Mouse (Mus musculus) right cerebral cortex, adult 18-20 months (tissue): ENCODE data around the gene Cldn7.
"Not testable (repeated sequence)": the region's sequence is repeated elsewhere in the genome, so short reads cannot be mapped to it uniquely, and the experiment has no call there.

Source experiments
- DNase-seq: peaks from one replicate; pipeline ENCODE4 v3.0.0; 2022; ENCODE audit warnings: mixed read lengths

Cldn7 gene

DNA sequence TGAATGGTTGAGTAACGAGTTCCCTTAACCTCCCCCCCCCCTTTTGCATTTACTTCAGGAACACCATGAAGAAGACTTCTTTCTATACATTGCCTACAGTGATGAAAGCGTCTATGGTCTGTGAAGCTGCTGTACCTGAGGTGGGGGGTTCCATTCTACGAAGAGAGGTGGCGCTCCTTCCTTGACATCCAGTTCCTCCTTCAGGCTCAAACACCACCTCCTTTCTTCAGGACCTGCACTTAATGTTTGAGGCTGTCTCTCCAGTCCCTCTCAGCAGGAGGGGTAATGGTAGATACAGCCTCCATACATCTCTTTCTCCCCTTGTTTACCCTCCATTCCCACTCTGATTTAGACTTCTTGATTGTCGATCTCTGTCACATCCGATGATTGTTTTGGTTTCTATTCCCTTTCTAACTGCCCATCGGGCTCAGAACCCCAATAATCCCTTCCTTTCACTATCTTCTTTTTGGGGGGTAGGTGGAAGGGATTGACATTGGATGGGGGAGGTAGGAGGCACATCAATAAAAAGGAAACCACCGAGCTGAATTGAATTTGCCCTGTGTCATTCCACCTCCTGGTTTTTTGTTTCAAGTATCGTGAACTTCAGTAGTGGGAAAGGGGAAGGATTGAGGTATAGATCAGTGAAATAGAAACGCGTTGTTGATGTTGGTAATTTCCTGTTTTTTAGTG is 30.0 kb downstream of the Cldn7 start:
- no peak for DNase-seq

DNA sequence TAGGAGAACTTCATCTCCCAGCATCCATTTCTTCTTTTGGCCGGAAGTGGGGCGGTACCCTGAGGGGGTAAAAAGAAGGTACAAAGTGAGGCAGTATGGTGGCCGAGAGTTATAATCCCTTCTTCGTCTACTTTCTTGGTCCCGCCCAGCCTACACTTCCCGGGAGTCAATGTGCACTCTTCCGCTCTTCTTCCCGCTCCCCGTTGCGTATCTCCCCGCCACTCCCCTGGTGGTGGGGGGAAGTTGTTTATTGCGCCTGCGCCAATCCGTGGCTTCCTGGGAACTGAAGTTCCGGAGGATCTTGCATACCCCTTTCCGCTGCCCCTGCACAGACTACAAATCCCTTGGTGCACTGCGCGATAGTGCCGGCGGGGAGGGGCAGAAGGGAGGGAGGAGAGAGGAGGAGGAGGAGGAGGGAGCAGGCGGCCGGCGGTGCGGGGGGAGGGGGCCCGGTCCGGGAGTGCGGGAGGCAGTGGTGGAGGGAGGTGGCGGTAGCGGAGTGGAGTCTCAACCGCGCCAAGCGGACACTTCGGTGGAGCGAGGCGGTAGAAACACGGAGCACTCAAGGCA is 30.9 kb downstream of the Cldn7 start, which contains the start of gene Phf23:
TSS of gene Phf23 (plus strand) at position 387 of the 570 bp plus-strand sequence.
- peak; percentile 99 for DNase-seq

DNA sequence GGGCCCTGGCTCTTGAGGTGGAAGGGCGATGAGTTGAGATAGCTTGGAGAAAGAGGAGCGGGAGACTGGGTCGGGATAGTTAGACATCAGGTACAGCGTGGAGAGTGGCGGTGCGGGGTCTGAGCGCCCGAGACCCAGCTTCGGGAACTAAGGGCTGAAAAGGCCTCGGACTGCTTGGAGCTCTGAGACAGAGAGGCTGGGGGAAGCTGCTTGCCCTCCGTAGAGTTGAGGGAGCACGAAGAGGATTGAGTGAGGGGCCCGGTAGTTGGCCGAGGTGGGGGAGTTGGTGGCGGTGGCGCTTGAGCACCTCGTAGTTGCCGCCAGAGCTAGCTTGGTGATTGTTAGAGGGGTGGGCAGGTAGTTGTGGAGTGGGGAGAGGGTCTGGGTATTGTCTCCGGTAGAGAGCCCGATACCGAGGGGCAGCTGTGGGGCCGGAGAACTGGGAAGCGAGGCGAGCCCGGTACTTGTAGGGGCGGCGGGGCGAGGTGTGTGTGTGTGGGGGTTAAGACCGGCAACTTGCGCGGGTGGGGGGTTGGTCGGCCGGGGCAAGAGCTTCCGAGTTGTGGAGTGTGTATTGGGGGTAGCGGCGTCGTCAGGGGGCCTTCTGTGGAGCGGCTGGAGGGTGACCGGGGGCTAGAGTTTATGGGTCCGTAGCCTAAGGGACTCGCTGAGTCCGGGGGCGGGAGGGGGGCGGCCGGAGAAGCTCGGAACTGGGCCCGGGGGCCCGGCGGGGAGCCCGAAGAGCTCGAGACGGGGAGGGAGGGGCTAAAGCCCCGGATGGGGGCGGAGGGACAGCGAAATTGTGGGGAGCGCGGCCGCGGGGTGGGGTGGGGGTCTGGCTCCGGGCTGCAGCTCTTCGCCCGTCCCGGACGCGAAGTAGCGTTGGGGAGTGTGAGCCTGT is 31.8 kb downstream of the Cldn7 start:
- peak; percentile 40 for DNase-seq

DNA sequence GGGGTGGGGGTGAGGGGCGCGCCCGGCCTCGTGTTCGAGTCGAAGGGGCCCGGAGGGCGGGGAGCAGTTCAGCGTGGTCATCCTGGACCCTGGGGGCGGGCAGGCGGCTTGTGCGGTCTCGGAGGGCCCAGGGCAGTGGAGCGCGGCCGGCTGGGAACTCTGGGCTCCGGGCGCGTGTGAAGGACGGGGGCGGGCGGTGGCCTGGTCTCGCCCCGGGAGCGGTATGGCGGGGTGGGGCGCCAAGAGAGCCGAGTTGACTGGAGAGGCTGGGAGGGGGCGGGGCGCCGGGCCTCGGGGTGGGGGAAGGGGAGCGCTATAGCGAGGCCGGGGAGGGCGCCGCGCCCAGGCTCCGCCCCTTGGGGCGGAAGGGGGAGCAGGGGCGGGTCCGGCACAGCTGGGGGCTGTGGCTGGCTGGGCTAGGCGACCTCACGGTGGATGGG is 32.5 kb downstream of the Cldn7 start:
- peak; percentile 73 for DNase-seq

DNA sequence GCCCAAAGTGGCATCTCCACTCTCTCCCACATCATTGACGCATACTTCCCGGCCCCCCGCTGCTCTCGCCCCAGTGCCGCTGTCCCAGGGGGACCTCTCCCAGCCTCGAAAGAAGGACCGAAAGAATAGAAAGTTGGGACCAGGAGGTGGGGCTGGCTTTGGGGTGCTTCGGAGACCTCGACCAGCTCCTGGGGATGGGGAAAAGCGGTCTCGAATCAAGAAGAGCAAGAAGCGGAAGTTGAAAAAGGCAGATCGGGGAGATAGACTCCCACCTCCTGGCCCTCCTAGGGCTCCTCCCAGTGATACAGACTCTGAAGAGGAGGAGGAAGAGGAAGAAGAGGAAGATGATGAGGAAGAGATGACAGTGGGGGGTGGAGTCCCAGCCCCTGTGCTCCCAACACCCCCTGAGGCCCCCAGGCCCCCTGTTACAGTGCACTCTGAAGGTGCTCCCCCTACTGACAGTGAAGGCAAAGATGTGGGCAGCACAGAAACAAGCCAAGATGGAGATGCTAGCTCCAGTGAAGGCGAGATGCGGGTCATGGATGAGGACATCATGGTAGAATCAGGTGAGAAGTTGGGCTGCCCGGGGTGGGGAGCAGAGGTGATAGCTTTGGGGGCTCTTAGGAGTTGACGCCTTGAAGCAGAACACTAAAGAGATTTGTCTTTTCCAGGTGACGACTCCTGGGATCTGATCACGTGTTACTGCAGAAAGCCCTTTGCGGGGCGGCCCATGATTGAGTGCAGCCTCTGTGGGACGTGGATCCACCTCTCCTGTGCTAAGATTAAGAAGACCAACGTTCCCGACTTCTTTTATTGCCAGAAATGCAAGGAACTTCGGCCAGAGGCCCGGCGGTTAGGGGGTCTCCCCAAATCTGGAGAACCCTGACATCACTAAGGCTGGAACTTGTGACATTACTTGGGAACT is 34.2 kb downstream of the Cldn7 start:
- DNase-seq = no peak

DNA sequence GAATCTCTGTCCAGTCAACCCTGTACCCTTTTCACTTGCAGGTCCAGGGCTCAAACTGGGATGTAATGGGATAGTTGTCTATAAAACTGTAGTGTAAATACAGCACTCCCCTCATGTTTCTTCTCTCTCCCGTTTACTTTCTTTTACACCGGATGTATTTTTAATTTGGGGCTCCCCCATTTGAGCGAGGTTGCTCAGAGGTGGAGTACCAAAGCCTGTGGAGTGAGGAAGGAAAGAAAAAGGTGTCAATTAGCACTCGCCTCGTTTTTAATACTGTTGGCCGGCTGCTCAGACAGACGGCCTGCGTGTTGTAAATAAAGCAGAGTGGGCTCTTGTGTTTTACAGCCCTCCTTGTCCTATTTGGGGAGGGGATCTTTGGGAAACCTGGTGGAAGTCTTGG is 35.1 kb downstream of the Cldn7 start:
- no peak for DNase-seq

DNA sequence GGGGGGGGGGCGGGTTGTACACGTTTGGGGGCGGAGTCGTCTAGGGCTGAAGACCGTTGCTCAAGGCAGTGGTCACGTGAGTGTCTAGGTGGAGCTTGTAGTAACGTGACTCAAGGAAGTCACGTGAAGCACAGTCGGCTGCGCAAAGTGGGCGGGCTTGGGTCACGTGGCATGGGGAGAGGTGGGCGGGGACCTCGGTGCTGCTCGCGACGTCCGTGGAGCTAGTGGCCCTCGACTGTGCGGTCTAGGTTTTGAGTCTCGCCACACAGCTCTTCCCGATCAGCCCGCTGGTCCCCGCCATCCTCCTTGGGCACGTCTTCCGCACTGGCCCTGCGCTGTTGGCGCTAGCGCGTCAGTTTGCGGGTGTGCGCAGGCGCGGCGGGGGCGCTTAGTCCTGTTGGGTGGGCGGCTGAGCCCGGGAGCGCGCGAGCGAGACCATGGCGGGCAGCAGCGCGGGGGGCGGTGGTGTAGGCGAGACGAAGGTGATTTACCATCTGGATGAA is 35.9 kb downstream of the Cldn7 start, which contains the start of gene Dvl2:
TSS of gene Dvl2 (plus strand) at position 200 of the 503 bp plus-strand sequence.
- DNase-seq = peak; percentile 92

DNA sequence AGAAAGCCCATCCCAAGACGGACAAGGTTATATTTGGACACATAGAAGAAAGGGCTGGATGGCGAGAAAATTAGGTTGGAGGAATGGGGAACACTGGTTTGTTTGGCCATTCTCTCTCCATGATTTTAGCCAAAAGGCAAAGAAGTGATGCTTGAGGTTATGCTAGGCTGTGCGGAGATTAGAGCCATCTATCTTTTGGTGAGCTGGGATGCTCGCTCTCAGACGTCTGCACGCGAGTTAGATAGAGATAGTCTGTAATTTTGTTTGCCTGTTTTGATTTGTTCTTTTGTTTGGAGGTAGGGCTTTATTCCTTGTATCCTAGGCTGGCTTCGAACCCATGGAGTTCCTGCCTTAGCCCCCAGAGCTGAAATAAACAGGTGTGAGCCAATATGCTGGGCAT is 36.6 kb downstream of the Cldn7 start:
- DNase-seq = no peak

DNA sequence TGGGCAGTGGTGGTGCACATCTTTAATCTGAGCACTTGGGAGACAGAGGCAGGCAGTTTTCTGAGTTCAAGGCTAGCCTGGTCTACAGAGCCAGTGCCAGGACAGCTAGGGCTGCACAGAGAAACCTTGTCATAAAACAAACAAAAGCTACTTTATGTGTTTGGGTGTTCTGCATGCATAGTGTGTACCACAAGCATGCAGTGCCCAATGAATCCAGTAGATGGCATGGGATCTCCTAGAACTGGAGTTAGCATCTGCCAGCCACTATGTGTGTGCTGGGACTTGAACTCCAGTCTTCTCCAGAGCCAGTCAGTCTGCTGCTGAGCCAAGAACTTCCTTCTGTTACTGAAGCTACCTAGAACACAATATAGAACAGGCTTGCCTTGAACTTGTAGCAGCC is 37.3 kb downstream of the Cldn7 start:
- DNase-seq = no peak

DNA sequence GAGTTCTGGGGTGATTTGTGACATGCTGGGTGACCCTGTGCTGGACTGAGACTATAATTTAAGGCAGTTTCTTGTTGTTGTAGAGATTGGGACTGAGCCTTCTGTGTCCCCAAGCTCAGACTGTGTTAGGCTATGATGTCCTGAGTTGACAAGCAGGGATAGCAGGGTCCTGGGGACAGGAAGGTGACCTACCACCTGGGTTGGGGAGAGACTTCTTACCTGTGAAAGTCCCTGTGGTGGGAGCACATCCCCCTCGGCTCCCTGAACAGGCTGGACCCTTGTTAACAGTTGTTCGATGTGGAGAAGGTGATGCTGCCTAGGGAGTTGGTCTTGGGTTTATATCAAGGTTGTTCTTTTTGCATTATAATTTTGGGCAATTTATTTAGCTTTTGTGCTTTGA is 37.9 kb downstream of the Cldn7 start:
- no peak for DNase-seq

DNA sequence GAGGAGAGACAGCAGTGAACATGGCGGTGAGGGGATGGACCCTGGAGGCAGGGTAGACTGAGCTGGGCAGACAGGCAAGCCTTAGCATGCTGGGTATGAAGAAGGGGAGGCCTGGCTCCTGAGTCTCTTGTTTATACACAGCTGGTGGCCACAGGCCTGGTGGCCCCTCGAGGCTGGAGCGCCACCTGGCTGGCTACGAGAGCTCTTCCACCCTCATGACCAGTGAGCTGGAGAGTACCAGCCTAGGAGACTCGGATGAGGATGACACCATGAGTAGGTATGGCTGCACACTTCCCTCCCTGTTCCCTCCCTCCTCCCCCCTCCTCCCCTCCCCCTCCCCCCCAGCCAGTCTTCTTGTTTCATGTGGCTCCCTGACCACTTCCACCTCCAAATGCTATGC is 40.9 kb downstream of the Cldn7 start:
- DNase-seq = no peak

DNA sequence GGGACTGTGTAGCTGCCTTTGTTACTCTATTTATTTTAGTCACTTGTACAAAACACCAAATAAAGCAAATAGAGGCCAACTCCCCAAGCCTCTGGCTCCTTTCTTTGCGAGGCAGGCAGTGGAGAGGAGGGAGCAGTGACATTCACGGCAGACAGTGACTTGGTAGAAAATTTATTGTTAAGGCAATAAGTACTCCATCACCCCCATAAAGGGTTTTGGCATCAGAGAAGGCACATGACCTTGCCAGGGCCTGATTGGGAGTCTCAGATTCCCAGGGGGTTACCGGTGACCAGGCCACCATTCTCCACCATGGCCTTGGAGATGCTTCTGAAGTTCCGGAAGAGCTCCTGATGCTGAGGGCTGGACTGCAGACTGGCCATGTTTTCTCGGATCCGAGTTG is 45.5 kb downstream of the Cldn7 start:
- DNase-seq = no peak

DNA sequence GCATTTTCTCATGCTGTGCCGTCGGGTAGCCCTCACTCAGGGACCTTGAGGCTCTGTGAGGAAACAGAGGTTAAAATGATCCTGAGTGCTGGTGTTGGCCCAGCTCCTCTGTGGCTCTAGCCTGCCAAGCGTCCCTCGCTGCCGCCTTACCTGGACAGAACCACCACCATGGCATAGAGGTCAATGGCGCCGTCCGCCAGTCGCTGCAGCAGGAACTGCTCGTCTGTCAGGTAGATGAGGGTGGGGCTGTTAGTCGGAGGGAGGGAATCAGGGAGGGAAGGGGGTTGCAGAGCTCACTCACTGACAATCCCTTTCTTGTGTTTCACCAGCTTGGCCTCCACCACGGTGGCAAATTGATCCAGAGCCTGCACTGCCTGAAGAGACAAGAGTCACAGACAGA is 46.0 kb downstream of the Cldn7 start:
- no peak for DNase-seq

DNA sequence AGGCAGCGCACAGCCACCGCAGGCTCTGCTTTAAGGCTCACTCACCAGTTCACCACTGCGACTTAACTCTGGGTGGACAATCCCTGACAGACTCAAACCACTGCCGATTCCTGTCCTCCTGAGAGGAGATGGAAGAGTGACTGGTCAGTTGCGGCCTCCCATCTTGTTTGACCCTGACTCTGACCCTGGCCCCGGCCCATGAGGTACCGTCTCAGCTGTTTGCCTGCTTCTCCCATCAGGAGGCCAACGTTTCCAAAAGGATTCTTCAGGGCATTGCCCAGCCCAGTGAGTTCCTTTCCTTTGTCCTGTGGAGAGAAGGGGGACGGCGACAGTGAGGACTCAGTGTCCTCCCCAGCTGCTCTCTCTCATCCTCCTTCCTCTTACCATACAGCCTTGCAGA is 46.4 kb downstream of the Cldn7 start:
- no peak for DNase-seq

DNA sequence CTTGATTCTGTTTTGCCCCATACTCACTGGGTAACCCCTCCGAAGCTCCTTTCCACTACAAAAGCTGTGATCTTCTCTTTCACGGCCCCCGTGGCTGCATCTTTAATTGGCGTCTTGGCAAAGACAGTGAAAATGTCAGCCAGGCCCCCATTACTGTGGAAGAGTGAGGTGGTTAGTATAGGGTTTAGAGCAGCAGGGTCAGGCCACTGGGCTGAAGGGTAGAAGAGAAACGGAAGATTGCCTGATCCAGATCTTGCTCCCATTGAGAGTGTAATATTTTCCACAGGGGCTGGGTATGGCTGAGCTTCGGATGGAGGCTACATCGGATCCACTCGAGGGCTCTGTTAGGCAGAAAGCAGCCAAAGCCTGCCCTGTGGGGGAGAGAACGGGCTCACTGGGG is 48.4 kb downstream of the Cldn7 start:
- no peak for DNase-seq

DNA sequence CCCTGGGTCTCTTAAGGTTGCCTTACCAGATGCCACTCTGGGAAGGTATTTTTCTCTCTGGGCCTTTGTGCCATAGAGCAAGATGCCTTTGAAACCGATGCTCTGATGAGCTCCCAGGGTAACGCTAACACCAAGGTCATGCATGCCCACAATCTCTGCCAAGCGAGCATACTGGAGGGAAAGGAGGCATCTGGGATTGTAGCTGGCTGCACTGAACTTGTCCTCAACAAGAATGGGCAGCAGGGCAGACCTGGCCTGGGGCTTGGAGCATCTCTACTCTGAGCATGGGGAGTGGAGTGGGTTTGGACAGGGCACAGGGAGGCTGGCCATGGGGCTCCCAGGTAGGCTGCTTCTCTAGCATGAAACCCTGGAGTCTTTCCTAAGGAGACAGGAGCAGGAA is 48.8 kb downstream of the Cldn7 start:
- DNase-seq = no peak

DNA sequence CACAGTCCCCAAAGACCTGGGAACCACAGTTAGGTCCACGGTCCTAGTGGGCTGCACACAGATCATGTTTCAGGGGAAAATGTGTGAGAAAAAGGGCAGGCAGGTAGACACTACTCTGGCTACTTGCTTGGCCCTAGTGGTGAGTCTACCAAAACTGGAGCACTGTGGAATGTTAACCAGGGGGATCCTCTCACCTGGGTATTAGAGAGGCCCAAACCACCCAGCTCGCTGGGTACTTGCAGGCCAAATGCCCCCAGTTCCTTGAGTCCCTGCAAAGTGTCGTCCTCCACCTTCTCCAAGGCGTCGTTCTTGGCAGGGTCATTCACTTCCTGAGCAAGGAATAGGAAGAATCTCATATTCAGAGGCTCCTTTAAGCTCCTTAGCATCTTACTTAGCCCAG is 49.5 kb downstream of the Cldn7 start:
- no peak for DNase-seq

DNA sequence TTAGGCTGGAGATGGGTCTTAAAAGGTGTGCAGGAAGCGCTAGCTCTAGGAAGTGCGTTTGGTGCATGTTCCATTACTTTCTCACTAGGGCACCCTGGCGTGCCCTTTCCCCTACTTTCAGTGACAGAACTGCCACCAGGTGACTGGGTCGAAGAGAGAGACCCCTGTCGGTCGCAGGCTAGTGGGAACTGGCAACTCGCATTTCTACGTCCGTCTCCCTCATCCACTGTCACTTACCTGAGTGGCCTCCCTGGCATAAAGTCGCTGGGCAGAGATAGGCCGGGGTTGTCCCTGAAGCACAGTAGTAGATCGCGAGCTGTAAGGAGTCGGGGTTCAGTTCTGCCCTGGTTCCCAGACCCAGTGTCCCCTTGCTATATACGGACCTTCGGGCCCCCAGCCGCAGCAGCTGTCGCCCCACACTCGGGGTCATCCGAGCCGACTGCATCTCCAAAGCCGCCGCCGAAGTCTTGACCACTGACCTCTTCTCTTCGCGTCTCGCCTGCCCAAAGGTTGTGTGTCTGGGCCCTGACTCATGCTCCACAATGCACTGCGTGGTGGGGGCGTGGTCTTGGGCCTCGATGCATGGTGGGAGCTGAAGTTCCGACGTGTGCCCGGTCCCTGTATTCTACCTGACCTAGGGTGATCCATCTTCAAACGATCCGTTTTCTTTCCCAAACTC is 50.4 kb downstream of the Cldn7 start, which contains the start of gene Acadvl:
TSS of gene Acadvl (minus strand) at position 532 of the 679 bp plus-strand sequence.
- DNase-seq = peak; percentile 91

DNA sequence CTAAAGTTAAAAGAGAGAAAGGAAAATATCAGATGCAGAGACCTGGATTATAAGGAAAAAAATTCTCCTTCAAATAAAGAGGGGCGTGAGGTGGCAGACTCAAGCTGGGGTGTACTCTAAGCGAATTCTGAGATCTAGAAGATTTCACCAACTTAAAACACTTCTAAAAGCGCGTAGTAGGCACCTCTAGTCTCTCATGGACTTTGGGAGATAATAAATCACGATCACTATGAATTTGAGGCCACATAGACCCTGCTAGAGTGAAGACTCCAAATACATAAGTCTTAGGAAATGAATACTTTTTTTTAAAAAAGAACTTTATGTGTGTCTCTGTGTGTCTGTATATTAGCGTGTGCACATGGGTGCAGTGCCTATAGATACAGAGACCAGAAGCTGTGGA is 51.1 kb downstream of the Cldn7 start:
- DNase-seq = no peak

DNA sequence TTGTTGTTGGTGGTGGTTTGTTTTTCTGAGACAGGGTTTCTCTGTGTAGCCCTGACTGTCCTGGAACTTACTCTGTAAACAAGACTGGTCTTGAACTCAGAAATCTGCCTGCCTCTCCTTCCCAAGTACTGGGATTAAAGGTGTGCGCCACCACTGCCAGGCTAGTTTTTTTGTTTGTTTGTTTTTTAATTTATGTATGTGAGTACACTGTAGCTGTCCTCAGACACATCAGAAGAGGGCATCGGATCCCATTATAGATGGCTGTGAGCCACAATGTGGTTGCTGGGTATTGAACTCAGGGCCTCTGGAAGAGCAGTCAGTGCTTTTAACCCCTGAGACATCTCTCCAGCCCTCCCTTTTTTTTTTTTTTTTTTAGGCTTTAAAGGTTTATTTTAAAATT is 51.6 kb downstream of the Cldn7 start:
- not testable (repeated sequence) for DNase-seq

DNA sequence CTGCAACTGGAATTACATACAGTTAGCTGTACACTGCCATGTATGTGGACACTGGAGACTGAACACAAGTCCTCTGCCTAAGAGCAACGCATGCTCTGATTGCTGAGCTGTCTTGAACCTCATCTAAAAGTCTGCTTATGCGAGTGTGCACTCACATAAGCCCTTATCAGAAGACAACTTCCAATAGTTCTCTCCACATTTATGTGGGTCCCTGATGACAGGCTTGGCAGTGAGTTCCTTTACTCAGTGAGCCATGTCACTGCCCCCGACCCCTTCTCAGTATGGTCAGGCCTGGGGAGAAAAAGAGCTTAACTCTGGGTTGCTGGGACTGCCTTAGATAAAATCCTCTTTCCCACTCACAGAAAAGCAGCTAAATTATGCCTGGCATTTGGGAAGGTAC is 52.1 kb downstream of the Cldn7 start, which contains the start of gene Dlg4:
TSS of gene Dlg4 (plus strand) at position 274 of the 400 bp plus-strand sequence.
- DNase-seq = no peak
